Mouse (Mus musculus) CH12.LX (cell line): Measurements from ENCODE around the gene Celf2. TPM values are rescaled to one million over a fixed set of nuclear protein-coding genes. Genes with fewer than 3 reads are reported as not detected.

Experiments used
- DNase-seq: peaks from one replicate; pipeline ENCODE4 v3.0.0-alpha.2; 2013; ENCODE audit errors: extremely low read depth
- H3K27ac ChIP-seq: 2 replicates; pipeline ENCODE4 v1.5.1; 2012; ENCODE audit warnings: low read depth, mild to moderate bottlenecking, control low read depth, moderate library complexity; ENCODE audit not compliant: insufficient read depth
- H3K27me3 ChIP-seq: replicated peaks from 2 replicates; pipeline ENCODE3; 2012; ENCODE audit warnings: inconsistent platforms
- H3K36me3 ChIP-seq, 2 experiments: replicated peaks in 1 of 2; 2 replicates each; pipeline versions ENCODE3 to v1.6.1; 2012; ENCODE audit warnings: inconsistent platforms in 1 of 2, low read length in 1 of 2, mild to moderate bottlenecking in 1 of 2, mixed read lengths in 1 of 2, moderate library complexity in 1 of 2; ENCODE audit not compliant: control insufficient read depth in 1 of 2, insufficient read depth in 1 of 2
- H3K4me1 ChIP-seq, 2 experiments: 2 replicates each; pipeline ENCODE4 v1.6.1; 2012; ENCODE audit warnings: inconsistent platforms in 1 of 2, moderate library complexity in 1 of 2; ENCODE audit not compliant: insufficient read depth in 2 of 2, control insufficient read depth in 1 of 2
- H3K4me2 ChIP-seq: 2 replicates; pipeline ENCODE4 v1.6.1; 2012; ENCODE audit warnings: low read depth, mild to moderate bottlenecking, control low read depth; ENCODE audit not compliant: poor library complexity, insufficient read depth, severe bottlenecking
- H3K4me3 ChIP-seq, 3 experiments: fragments of 150-350 bp in 1 of 3; sonication (generic) in 1 of 3; replicated peaks in 1 of 3; 2 replicates each; pipeline versions ENCODE3 to v1.5.1; 2011 to 2012; ENCODE audit warnings: low read depth in 2 of 3, low read length in 2 of 3, mild to moderate bottlenecking in 2 of 3, moderate library complexity in 2 of 3, control low read depth in 1 of 3, improper control_type of control experiment in 1 of 3, inconsistent platforms in 1 of 3, mixed read lengths in 1 of 3; ENCODE audit not compliant: poor library complexity in 1 of 3
- H3K79me2 ChIP-seq: replicated peaks from 2 replicates; pipeline ENCODE4 v1.6.1; 2012; ENCODE audit warnings: mild to moderate bottlenecking, moderate library complexity; ENCODE audit not compliant: control insufficient read depth, poor library complexity, insufficient read depth, severe bottlenecking; ENCODE audit errors: extremely low read depth
- H3K9ac ChIP-seq: 2 replicates; pipeline ENCODE4 v1.6.1; 2012; ENCODE audit warnings: low read depth, mild to moderate bottlenecking, control low read depth, moderate library complexity; ENCODE audit not compliant: insufficient read depth
- H3K9me3 ChIP-seq: replicated peaks from 2 replicates; pipeline ENCODE3; 2012; ENCODE audit warnings: low read length, inconsistent platforms, mixed read lengths
- CHD1 ChIP-seq: IDR thresholded peaks from 2 replicates; pipeline ENCODE4 v1.6.1; 2012; ENCODE audit warnings: low read depth, low read length, improper control_type of control experiment, inconsistent platforms
- CHD2 ChIP-seq: IDR thresholded peaks from 2 replicates; pipeline ENCODE4 v1.6.1; 2011; ENCODE audit warnings: low read length, improper control_type of control experiment
- CTCF ChIP-seq, 2 experiments: IDR thresholded peaks in 1 of 2; conservative IDR thresholded peaks in 1 of 2; 2 replicates each; pipeline ENCODE4 v1.5.1; 2011 to 2012; ENCODE audit warnings: low read depth in 2 of 2, low read length in 2 of 2, improper control_type of control experiment in 1 of 2, inconsistent platforms in 1 of 2, mild to moderate bottlenecking in 1 of 2, moderate library complexity in 1 of 2
- E2F4 ChIP-seq: IDR thresholded peaks from 2 replicates; pipeline ENCODE4 v1.6.1; 2011; ENCODE audit warnings: low read depth, low read length, improper control_type of control experiment; ENCODE audit not compliant: insufficient replicate concordance
- EP300 ChIP-seq: IDR thresholded peaks from 2 replicates; pipeline ENCODE4 v1.6.1; 2011; ENCODE audit warnings: low read length, improper control_type of control experiment
- KAT2A ChIP-seq: IDR thresholded peaks from 2 replicates; pipeline ENCODE4 v1.6.1; 2012; ENCODE audit warnings: low read length, improper control_type of control experiment, inconsistent platforms; ENCODE audit not compliant: insufficient replicate concordance
- MAFK ChIP-seq: IDR thresholded peaks from 2 replicates; pipeline ENCODE4 v1.6.1; 2011; ENCODE audit warnings: low read length, improper control_type of control experiment; ENCODE audit not compliant: insufficient replicate concordance
- MAZ ChIP-seq: IDR thresholded peaks from 2 replicates; pipeline ENCODE4 v1.6.1; 2012; ENCODE audit warnings: low read depth, mild to moderate bottlenecking, inconsistent platforms, low read length, improper control_type of control experiment, moderate library complexity
- MEF2A ChIP-seq: IDR thresholded peaks from 2 replicates; pipeline ENCODE4 v1.6.1; 2014; ENCODE audit warnings: low read depth, mild to moderate bottlenecking, inconsistent platforms, low read length, improper control_type of control experiment, borderline replicate concordance
- MXI1 ChIP-seq: IDR thresholded peaks from 2 replicates; pipeline ENCODE4 v1.6.1; 2011; ENCODE audit warnings: mild to moderate bottlenecking, low read depth, low read length, improper control_type of control experiment
- MYC ChIP-seq: IDR thresholded peaks from 2 replicates; pipeline ENCODE4 v1.6.1; 2011; ENCODE audit warnings: low read depth, mild to moderate bottlenecking, improper control_type of control experiment, low read length
- NRF1 ChIP-seq: IDR thresholded peaks from 2 replicates; pipeline ENCODE4 v1.6.1; 2014; ENCODE audit warnings: low read depth, mild to moderate bottlenecking, inconsistent platforms, low read length, improper control_type of control experiment, moderate library complexity
- POLR2A ChIP-seq: IDR thresholded peaks from 2 replicates; pipeline ENCODE4 v1.6.1; 2011; ENCODE audit warnings: low read depth, mild to moderate bottlenecking, improper control_type of control experiment, low read length
- RAD21 ChIP-seq: IDR thresholded peaks from 2 replicates; pipeline ENCODE4 v1.6.1; 2011; ENCODE audit warnings: low read depth, mild to moderate bottlenecking, low read length, improper control_type of control experiment, moderate library complexity
- TBP ChIP-seq: conservative IDR thresholded peaks from 2 replicates; pipeline ENCODE4 v1.6.1; 2011; ENCODE audit warnings: low read depth, low read length, improper control_type of control experiment
- TCF12 ChIP-seq: IDR thresholded peaks from 2 replicates; pipeline ENCODE4 v1.6.1; 2014; ENCODE audit warnings: low read depth, mild to moderate bottlenecking, inconsistent platforms, low read length, improper control_type of control experiment
- dilution Hi-C: fragments of 300-500 bp; cut with MboI; formaldehyde crosslinking; loops from 2 replicates; pipeline ENCODE4 v1.14.3; 2020; ENCODE audit warnings: low sequenced_read_pairs; ENCODE audit not compliant: extremely low pct_unique_long_range_greater_than_20kb, extremely low pct_ligation_motif_present
- in situ Hi-C: fragments of 300-500 bp; cut with MboI; formaldehyde crosslinking; loops from 3 replicates; pipeline ENCODE4 v1.14.3; 2019; ENCODE audit warnings: low sequenced_read_pairs, low pct_ligation_motif_present, low pct_unique_long_range_greater_than_20kb, mixed read lengths
- polyA plus RNA-seq: library from polyadenylated mRNA; unstranded; fragments of >175 nt; gene quantifications from 2 replicates; pipeline ENCODE4 v1.2.1, GENCODE M21; 2012; ENCODE audit warnings: low read depth; ENCODE audit not compliant: insufficient read length
- total RNA-seq, 2 experiments: library from RNA; depleted of rRNA; stranded (reverse); fragments of 300-350 nt in 1 of 2; fragments of >200 nt in 1 of 2; gene quantifications; 2 replicates each; pipeline ENCODE4 v1.2.3; 2012 to 2014

Celf2 gene
- total and polyA plus RNA-seq, 3 experiments, result 51.0 to 143 (median 103) TPM

DNA sequence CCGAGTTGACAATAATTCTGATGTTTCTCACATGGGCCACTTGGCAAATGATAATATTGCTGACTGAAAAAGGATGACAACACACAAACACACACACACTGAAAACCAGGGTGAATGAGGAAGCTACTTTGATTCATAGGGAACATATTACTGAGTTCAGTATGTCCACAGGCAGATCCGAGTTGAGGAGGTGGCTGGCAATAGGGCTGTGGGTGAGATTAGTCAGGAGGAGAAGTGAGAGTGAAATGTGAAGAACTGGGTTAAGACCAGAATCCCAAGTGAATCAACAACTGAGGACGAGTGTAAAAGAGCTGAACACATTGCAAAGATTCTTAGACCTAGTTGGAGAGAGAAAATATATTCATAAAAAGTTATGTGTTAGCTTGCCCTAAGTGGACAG, 616.3 kb downstream of the Celf2 start:
- no peak overlapping the region for H3K9ac ChIP-seq
- no peak overlapping the region for H3K4me2 ChIP-seq
- no peaks in the 10 kb centered on the region for H3K79me2 ChIP-seq
- in situ Hi-C loops, result no loop called here
- no peak overlapping the region for H3K4me3 ChIP-seq
- no peaks in the 10 kb centered on the region for H3K9me3 ChIP-seq
- dilution Hi-C loops, result no loop called here
- peaks cover 0 to 29% of the 10 kb centered on the region in 2 experiments; a peak in 2 of 4 replicates for H3K4me1 ChIP-seq
- peak; percentile 56 for DNase-seq
- TF ChIP-seq KAT2A (no peak), E2F4 (no peak), EP300 (peak; percentile 55; the same call in 1 of the 2 replicates)
- no peaks in the 10 kb centered on the region for H3K36me3 ChIP-seq
- H3K27ac ChIP-seq, result no peak overlapping the region
- no peaks in the 10 kb centered on the region for H3K27me3 ChIP-seq

DNA sequence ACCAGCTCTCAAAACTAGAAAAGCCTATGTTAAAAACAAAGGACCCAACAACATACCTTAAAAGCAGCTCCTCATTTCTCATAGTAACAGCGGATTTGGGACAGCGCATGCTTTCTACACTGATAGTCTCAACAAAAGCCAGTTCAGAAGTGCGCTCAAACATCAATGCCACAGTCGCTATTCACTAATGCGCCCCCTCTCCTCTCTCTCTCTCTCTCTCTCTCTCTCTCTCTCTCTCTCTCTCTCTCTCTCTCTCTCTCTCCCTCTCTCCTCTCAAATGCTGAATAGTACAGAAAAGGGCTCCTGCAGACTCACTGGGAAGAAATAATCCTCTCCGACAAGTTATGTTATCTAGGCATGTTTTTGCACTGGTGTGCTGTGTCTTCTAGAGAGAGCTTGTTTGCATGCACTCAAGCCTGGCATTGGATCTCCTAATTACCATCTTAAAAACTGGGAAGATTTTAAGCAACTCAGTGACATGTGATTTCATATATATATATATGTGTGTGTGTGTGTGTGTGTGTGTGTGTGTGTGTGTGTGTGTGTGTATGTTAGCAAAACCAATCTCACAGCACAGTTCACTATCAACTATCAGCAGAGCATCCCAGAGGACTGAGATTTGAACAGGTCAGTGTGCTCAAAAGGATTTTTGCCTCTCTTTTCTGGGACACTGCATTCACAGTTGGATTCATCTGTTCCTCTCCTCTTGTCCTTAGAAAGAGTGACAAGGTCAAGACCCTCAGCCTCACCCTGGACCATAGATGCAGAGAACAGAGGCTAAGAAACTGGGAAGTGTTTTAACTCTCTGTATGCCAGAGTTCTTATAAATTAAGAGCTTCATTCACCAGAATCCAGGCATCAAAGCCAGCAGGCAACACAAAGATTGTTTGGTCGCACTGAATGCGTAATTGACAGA, 624.3 kb downstream of the Celf2 start:
- H3K4me2 ChIP-seq, result no peak overlapping the region
- in situ Hi-C loops, result no loop called here
- H3K27me3 ChIP-seq, result no peaks in the 10 kb centered on the region
- no peaks in the 10 kb centered on the region for H3K79me2 ChIP-seq
- dilution Hi-C loops, result no loop called here
- no peak overlapping the region for H3K27ac ChIP-seq
- no peak overlapping the region for H3K4me3 ChIP-seq
- no peak for TF ChIP-seq TBP
- no peak for TF ChIP-seq MEF2A
- no peak for TF ChIP-seq MXI1
- TF ChIP-seq CTCF (conservative IDR thresholded peaks at IDR 0.05 in 1 of 2, IDR thresholded peaks at IDR 0.05 in 1 of 2; ENCODE audit: low read depth in 2 of 2, low read length in 2 of 2), result no peak
- H3K36me3 ChIP-seq, result no peaks in the 10 kb centered on the region
- DNase-seq, result no peak
- no peak overlapping the region for H3K9ac ChIP-seq
- H3K4me1 ChIP-seq, result 0 out of 4 replicates have a peak, but pooled peaks cover 0 to 2% of the 10 kb centered on the region in 2 experiments
- H3K9me3 ChIP-seq, result no peaks in the 10 kb centered on the region

DNA sequence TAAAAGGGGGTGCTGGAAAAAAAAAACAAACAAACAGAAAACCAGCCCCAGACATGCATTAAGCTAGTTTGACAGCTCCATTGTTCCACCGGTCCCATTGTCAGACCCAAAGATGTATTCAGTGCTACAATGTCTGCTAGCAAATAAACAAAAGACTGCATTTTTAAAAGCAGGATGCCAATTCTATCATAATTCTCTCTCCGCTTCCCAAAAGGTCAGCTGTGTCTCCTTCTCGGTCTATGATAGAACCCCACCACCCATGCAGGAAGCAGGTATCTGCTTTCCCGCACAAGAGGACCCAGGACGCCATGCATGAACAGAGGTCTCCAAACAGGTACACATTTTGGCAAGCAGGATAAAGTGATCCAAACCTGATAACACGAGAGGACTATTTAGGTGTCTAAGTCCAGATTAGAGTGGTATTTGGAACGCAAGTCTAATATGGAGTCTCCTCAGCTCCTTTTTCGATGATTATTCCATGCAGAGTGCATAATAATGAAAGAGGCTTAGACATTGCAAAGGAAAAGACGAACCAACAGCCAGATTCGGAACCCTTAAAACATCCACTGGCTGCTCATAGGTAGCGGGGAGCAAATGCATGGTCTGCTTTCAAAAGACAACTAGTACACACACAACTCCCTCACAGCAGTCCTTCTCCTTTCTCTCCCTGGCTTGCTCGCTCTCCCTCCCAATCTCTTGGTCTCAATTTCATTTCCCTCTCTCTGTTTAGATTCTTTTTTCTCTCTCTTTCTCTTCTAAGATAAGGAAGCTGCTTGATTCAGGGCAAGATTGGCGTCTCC, 625.2 kb downstream of the Celf2 start:
- Histone ChIP-seq H3K27ac (no peak overlapping the region), H3K4me1 (0 out of 4 replicates have a peak, but pooled peaks cover 0 to 2% of the 10 kb centered on the region in 2 experiments), H3K9ac (no peak overlapping the region), H3K9me3 (no peaks in the 10 kb centered on the region), H3K36me3 (no peaks in the 10 kb centered on the region), H3K4me3 (no peak overlapping the region), H3K27me3 (no peaks in the 10 kb centered on the region), H3K4me2 (no peak overlapping the region), H3K79me2 (no peaks in the 10 kb centered on the region)
- no peak for DNase-seq
- TF ChIP-seq TCF12, result no peak
- no peak for TF ChIP-seq MAZ
- TF ChIP-seq CHD2, result no peak
- no peak for TF ChIP-seq NRF1
- TF ChIP-seq RAD21, result no peak
- no peak for TF ChIP-seq CHD1
- TF ChIP-seq POLR2A, result no peak
- no peak for TF ChIP-seq MXI1
- TF ChIP-seq MAFK, result no peak
- no peak for TF ChIP-seq EP300
- no peak for TF ChIP-seq MYC
- dilution Hi-C loops, result no loop called here
- in situ Hi-C loops, result no loop called here
